Mouse (Mus musculus) lung, adult 18-20 months (tissue): ENCODE results near the gene Olfr1326-ps1.

Experiments
- DNase-seq, 2 experiments: peaks; one replicate each; pipeline ENCODE4 v3.0.0; 2022; ENCODE audit warnings: mixed read lengths in 2 of 2

Gene Olfr1326-ps1

GRCm38 (mm10) chrX:74574788-74575187, at the start of gene Olfr1326-ps1:
TSS of gene Olfr1326-ps1 (minus strand) at chrX:74574888.
- DNase-seq: no peak

- no peak for DNase-seq
Measured at GRCm38 (mm10) chrX:74592379-74592778, 17.7 kb upstream of the Olfr1326-ps1 start, which contains the start of gene Olfr1325. TSS of gene Olfr1325 (plus strand) at chrX:74592679.
